Mouse (Mus musculus): ENCODE results near the gene Pcdh9.

The Pcdh9 gene

GRCm38 (mm10) chr14:93169201-93169600 is 721.3 kb downstream of the Pcdh9 start:
- no peak for DNase-seq (ENCODE audit: low spot score)

GRCm38 (mm10) chr14:93168367-93168766 is 722.1 kb downstream of the Pcdh9 start:
- DNase-seq (ENCODE audit: low spot score): no peak

GRCm38 (mm10) chr14:93143414-93143813 is 747.1 kb downstream of the Pcdh9 start:
- no peak for DNase-seq (ENCODE audit: low spot score)

- DNase-seq (ENCODE audit: low spot score): no peak
Measured at GRCm38 (mm10) chr14:93142076-93142475, 748.4 kb downstream of the Pcdh9 start.

GRCm38 (mm10) chr14:93126993-93127392 is 763.5 kb downstream of the Pcdh9 start:
- DNase-seq (ENCODE audit: low spot score): no peak

GRCm38 (mm10) chr14:93102755-93103154 is 787.7 kb downstream of the Pcdh9 start:
- DNase-seq (ENCODE audit: low spot score): no peak

GRCm38 (mm10) chr14:93095081-93095480 is 795.4 kb downstream of the Pcdh9 start:
- DNase-seq (ENCODE audit: low spot score): no peak

- DNase-seq (ENCODE audit: low spot score): no peak
Measured at GRCm38 (mm10) chr14:93092806-93093205, 797.7 kb downstream of the Pcdh9 start.

GRCm38 (mm10) chr14:93085646-93086045 is 804.8 kb downstream of the Pcdh9 start:
- no peak for DNase-seq (ENCODE audit: low spot score)

GRCm38 (mm10) chr14:93083140-93083539 is 807.3 kb downstream of the Pcdh9 start:
- DNase-seq (ENCODE audit: low spot score): no peak

- no peak for DNase-seq (ENCODE audit: low spot score)
Measured at GRCm38 (mm10) chr14:93080910-93081309, 809.6 kb downstream of the Pcdh9 start.

GRCm38 (mm10) chr14:93075761-93076160 is 814.7 kb downstream of the Pcdh9 start:
- no peak for DNase-seq (ENCODE audit: low spot score)

- no peak for DNase-seq (ENCODE audit: low spot score)
Measured at GRCm38 (mm10) chr14:93072346-93072745, 818.1 kb downstream of the Pcdh9 start.

GRCm38 (mm10) chr14:93070140-93070539 is 820.3 kb downstream of the Pcdh9 start:
- no peak for DNase-seq (ENCODE audit: low spot score)

GRCm38 (mm10) chr14:93067411-93068336 is 822.8 kb downstream of the Pcdh9 start:
- DNase-seq (ENCODE audit: low spot score): no peak

- no peak for DNase-seq (ENCODE audit: low spot score)
Measured at GRCm38 (mm10) chr14:93066732-93067410, 823.6 kb downstream of the Pcdh9 start.

GRCm38 (mm10) chr14:93061824-93062620 is 828.5 kb downstream of the Pcdh9 start:
- no peak for DNase-seq (ENCODE audit: low spot score)

- DNase-seq (ENCODE audit: low spot score): no peak
Measured at GRCm38 (mm10) chr14:93058799-93059198, 831.7 kb downstream of the Pcdh9 start.

- no peak for DNase-seq (ENCODE audit: low spot score)
Measured at GRCm38 (mm10) chr14:93055997-93056396, 834.5 kb downstream of the Pcdh9 start.

GRCm38 (mm10) chr14:93040591-93040990 is 849.9 kb downstream of the Pcdh9 start:
- no peak for DNase-seq (ENCODE audit: low spot score)

GRCm38 (mm10) chr14:93039326-93040221 is 850.9 kb downstream of the Pcdh9 start:
- no peak for DNase-seq (ENCODE audit: low spot score)

Data from ovary, postnatal 36 days (tissue).